Mouse (Mus musculus) cerebellum, adult 2 months (tissue): ENCODE measurements around the gene Ankrd13b.

ENCODE experiments used
- CTCF ChIP-seq: fragments of 200-500 bp; IDR thresholded peaks from 2 replicates; pipeline ENCODE4 v1.5.1; 2011; ENCODE audit warnings: low read depth, mild to moderate bottlenecking, control low read depth, low read length, moderate library complexity, borderline replicate concordance; ENCODE audit not compliant: insufficient read depth
- POLR2A ChIP-seq: fragments of 200-500 bp; IDR thresholded peaks from 2 replicates; pipeline ENCODE4 v1.6.1; 2011; ENCODE audit warnings: low read length, control low read depth, borderline replicate concordance; ENCODE audit not compliant: insufficient read depth

- TF ChIP-seq CTCF = no peak
- TF ChIP-seq POLR2A = no peak
Measured at GRCm38 (mm10) chr11:77499354-77499753, 9.9 kb upstream of the Ankrd13b start.
